Mouse (Mus musculus) liver, embryonic 14.5 days (tissue): ENCODE results near the gene Plch1.

Experiments used
- CTCF ChIP-seq: IDR thresholded peaks from 2 replicates; pipeline ENCODE4 v1.5.1; 2016; ENCODE audit warnings: antibody characterized with exemption, low read depth, control low read depth
- EP300 ChIP-seq: IDR thresholded peaks from 2 replicates; pipeline ENCODE4 v1.6.1; 2016; ENCODE audit warnings: antibody characterized with exemption, low read depth

- TF ChIP-seq EP300 (no peak), CTCF (no peak)
Measured at GRCm38 (mm10) chr3:63668779-63669178, 230.5 kb downstream of the Plch1 start.
